Mouse (Mus musculus) midbrain, embryonic 11.5 days (tissue): ENCODE data around the gene Hba-x. TPM values are rescaled to one million over a fixed set of nuclear protein-coding genes. Genes with fewer than 3 reads are reported as not detected.
A peak's percentile ranks its signal among the peaks of the same experiment; 100 is the strongest.

Experiments used
- ATAC-seq: fragments of 200-750 bp; cut with Nextera tagmentation; 2 replicates; pipeline ENCODE4 v1.8.0; 2017; ENCODE audit warnings: moderate TSS enrichment, moderate library complexity; ENCODE audit not compliant: low FRiP score
- DNase-seq: peaks from one replicate; pipeline ENCODE4 v3.0.0; 2015; ENCODE audit warnings: low spot score; ENCODE audit errors: missing footprints
- H3K27ac ChIP-seq: fragments of 300-500 bp; sonication (generic); 2 replicates; pipeline ENCODE4 v1.5.1; 2014; ENCODE audit warnings: low read depth, low read length
- H3K27me3 ChIP-seq: fragments of 300-500 bp; sonication (generic); 2 replicates; pipeline ENCODE4 v1.6.1; 2014; ENCODE audit warnings: mild to moderate bottlenecking, low read length, moderate library complexity, mixed read lengths; ENCODE audit not compliant: control insufficient read depth, insufficient read depth
- H3K36me3 ChIP-seq: fragments of 300-500 bp; sonication (generic); 2 replicates; pipeline ENCODE4 v1.6.1; 2014; ENCODE audit warnings: mild to moderate bottlenecking, low read length, moderate library complexity, mixed read lengths; ENCODE audit not compliant: control insufficient read depth, insufficient read depth
- H3K4me1 ChIP-seq: fragments of 300-500 bp; sonication (generic); 2 replicates; pipeline ENCODE4 v1.6.1; 2014; ENCODE audit warnings: low read length; ENCODE audit not compliant: control insufficient read depth, insufficient read depth
- H3K4me2 ChIP-seq: fragments of 300-500 bp; sonication (generic); 2 replicates; pipeline ENCODE4 v1.6.1; 2014; ENCODE audit warnings: mild to moderate bottlenecking, moderate library complexity
- H3K4me3 ChIP-seq: fragments of 300-500 bp; sonication (generic); 2 replicates; pipeline ENCODE4 v1.5.1; 2014; ENCODE audit warnings: low read depth, low read length
- H3K9ac ChIP-seq: fragments of 300-500 bp; sonication (generic); 2 replicates; pipeline ENCODE4 v1.6.1; 2014; ENCODE audit warnings: low read length
- H3K9me3 ChIP-seq: fragments of 300-500 bp; sonication (generic); 2 replicates; pipeline ENCODE4 v1.6.1; 2016; ENCODE audit warnings: low read length; ENCODE audit not compliant: control insufficient read depth
- WGBS: fragments of 180-500 bp; shearing (Covaris S2); extraction: QIAGEN DNeasy Blood & Tissue Kit; methylation state at CpG from one replicate; pipeline ENCODE4 v1.1.7; 2014; 5-methylcytosine and 5-hydroxymethylcytosine counted together
- polyA plus RNA-seq: library from polyadenylated mRNA; unstranded; fragments of >200 nt; fragmentation: Nextera tagmentation; extraction: Ambion mirVana; gene quantifications from 2 replicates; pipeline ENCODE4 v1.2.1, GENCODE M21; 2014

Gene Hba-x
- polyA plus RNA-seq, result 3,185 and 3,229 TPM in 2 replicates

DNA sequence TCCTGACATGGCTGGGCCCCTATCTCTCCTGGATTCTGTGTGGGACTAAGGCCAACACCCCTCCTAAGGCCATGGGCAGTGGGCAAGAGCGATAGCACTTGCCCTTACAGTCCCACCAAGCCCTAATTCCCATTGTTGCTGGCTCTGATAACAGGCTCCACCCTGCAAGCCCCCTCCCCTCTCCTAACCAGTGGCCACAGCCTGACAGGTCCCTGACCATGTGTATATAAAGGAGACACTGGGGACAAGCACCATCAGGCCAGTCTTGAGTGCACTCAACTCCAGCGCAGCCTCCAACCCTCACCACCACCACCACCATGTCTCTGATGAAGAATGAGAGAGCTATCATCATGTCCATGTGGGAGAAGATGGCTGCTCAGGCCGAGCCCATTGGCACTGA is at the start of gene Hba-x:
Gene Hba-x, plus strand, starts transcription at position 54 of the 400 bp plus-strand sequence.
- Histone ChIP-seq H3K9ac (no peak within 1 kb of the TSS), H3K4me1 (no peaks in the 10 kb centered on the region), H3K36me3 (no peaks in the 10 kb centered on the region), H3K9me3 (no peaks in the 10 kb centered on the region), H3K4me2 (no peak within 1 kb of the TSS), H3K4me3 (no peak within 1 kb of the TSS), H3K27me3 (no peaks in the 10 kb centered on the region), H3K27ac (no peak within 1 kb of the TSS)
- WGBS, result 74% methylated on average over 3 of the region's 3 CpGs
- DNase-seq, result no peak
- no peak for ATAC-seq

DNA sequence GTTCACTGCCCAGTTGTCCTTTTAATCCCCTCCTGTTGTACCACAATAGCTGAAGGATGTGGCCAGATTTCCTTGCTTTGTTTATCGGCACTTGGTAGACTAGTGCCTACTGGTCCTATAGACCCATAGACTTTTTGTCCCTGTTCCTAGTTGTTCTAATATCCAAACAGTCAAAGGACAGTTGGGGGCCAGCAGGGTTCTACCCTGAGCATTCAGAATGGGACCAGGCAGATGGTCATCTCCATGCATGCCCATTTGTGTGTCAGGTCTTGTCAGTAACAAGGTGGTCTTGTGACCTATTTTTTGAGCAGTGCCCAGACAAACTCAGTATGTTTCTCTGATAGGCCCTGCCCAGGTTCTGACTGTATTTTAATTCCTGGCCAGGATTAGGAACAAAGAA is 49.2 kb upstream of the Hba-x start:
- ATAC-seq (no peak), DNase-seq (no peak)
- H3K27ac ChIP-seq, result no peak overlapping the region
- H3K27me3 ChIP-seq, result peaks cover 15% of the 10 kb centered on the region
- peak overlapping the region; percentile 83 for H3K9ac ChIP-seq
- no peaks in the 10 kb centered on the region for H3K9me3 ChIP-seq
- H3K4me3 ChIP-seq, result peak overlapping the region; percentile 71
- peaks cover 18% of the 10 kb centered on the region for H3K4me1 ChIP-seq
- peak overlapping the region; percentile 81 for H3K4me2 ChIP-seq
- 21% methylated on average over 1 of the region's 1 CpGs for WGBS
- 0 out of 2 replicates have a peak, but pooled peaks cover 5% of the 10 kb centered on the region for H3K36me3 ChIP-seq

DNA sequence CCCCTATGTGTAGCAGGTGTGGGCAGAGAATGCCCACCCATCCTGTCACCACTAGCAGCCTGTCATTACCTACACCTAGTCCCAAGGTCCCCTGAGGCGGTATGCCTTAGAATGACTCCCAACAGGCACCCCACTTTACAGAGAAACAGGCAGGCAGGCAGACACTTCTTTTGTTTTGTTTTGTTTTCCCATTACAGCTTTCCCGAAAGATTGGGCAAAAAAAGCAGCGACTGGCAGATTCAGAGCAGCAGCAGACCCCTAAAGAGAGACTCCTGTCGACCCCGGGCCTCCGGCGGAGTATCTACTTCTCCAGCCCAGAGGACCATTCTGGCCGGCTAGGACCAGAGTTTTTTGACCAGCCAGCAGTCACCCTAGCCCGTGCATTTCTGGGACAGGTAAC is 48.6 kb upstream of the Hba-x start:
- Histone ChIP-seq H3K4me3 (no peak overlapping the region), H3K27me3 (peaks cover 11% of the 10 kb centered on the region), H3K4me2 (no peak overlapping the region), H3K27ac (no peak overlapping the region), H3K36me3 (peaks cover 5% of the 10 kb centered on the region; the same call in 1 of the 2 replicates), H3K9ac (peak overlapping the region; percentile 83; the same call in 1 of the 2 replicates), H3K4me1 (peaks cover 13% of the 10 kb centered on the region), H3K9me3 (no peaks in the 10 kb centered on the region)
- ATAC-seq, result no peak
- 92% methylated on average over 9 of the region's 9 CpGs for WGBS
- DNase-seq, result no peak

DNA sequence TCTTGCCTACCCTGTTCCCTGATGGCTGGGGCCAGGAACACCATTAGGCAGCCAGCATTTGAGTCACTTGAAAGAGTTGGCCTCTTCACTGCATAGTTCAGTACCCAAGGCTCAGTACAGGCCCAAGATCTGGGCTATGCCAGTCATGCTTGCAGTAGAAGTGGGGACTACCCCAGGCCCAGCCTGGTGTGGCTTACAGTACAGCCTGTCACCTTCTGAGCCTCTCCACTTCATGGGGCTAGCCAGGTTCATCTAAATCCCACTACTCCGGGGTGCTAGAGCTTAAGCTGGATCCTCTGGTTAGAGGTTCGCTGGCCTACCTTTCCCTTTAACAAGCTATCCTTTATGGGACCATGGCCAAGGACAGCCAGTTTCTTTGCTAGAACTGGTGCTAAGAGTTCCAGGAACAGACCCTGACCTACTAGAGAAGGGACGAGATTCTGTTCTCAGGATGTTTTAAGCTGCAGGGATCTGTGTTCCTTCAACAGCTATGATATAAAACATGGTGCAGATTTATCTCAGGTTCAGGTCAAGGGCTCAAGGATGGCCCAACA is 47.8 kb upstream of the Hba-x start:
- no peak for ATAC-seq
- Histone ChIP-seq H3K27me3 (peaks cover 3% of the 10 kb centered on the region; the same call in 1 of the 2 replicates), H3K36me3 (peaks cover 6% of the 10 kb centered on the region), H3K4me3 (no peak overlapping the region), H3K27ac (no peak overlapping the region), H3K4me1 (peaks cover 8% of the 10 kb centered on the region), H3K9me3 (no peaks in the 10 kb centered on the region), H3K9ac (no peak overlapping the region), H3K4me2 (no peak overlapping the region)
- 91% methylated on average over 3 of the region's 3 CpGs for WGBS
- peak; percentile 62 for DNase-seq

DNA sequence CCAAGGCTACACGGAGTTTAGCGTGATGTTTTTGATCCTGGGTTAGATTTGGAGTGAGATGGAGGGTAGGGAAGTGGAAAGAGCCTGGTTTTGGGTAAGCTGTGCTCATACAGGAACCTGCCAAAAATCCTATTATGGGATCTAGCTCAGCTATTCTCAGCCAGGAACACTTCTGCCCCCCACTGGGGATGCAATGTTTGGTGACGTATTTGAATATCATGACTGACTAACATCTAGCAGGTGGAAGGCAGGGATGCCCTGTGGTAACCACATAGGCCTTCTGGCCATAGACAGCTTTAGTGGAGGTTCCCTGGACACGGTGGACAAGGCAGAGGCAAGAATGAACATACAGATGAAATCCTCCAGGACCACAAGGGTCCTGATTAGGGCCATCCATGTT is 46.0 kb upstream of the Hba-x start:
- H3K27me3 ChIP-seq, result no peaks in the 10 kb centered on the region
- DNase-seq (no peak), ATAC-seq (no peak)
- no peak overlapping the region for H3K9ac ChIP-seq
- 83% methylated on average over 4 of the region's 4 CpGs for WGBS
- H3K36me3 ChIP-seq, result peaks cover 8% of the 10 kb centered on the region
- no peak overlapping the region for H3K4me2 ChIP-seq
- no peak overlapping the region for H3K27ac ChIP-seq
- H3K9me3 ChIP-seq, result no peaks in the 10 kb centered on the region
- no peak overlapping the region for H3K4me3 ChIP-seq
- peaks cover 8% of the 10 kb centered on the region for H3K4me1 ChIP-seq

DNA sequence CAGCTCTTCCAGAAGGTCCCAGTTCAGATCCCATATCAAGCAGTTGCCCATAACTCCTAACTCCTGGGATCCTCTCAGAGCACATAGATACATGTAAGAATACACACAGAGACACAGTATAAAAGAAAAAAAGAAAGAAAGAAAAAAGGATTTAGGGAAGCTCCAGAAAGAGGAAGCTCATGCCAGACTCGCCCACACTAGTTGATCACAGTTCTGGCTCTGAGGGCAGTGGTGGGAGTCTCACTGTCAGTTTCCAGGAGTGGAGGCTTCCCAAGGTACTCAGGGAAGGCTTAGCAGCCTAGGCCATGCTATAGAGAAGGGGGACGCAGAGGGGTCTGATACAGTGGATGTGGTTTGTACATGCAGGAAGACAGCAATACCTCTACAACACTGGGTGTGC is 45.1 kb upstream of the Hba-x start:
- Histone ChIP-seq H3K36me3 (peaks cover 8% of the 10 kb centered on the region), H3K9me3 (no peaks in the 10 kb centered on the region), H3K9ac (no peak overlapping the region), H3K27ac (no peak overlapping the region), H3K4me2 (no peak overlapping the region), H3K4me3 (no peak overlapping the region), H3K4me1 (peaks cover 8% of the 10 kb centered on the region), H3K27me3 (no peaks in the 10 kb centered on the region)
- 89% methylated on average over 2 of the region's 2 CpGs for WGBS
- no peak for ATAC-seq
- no peak for DNase-seq

DNA sequence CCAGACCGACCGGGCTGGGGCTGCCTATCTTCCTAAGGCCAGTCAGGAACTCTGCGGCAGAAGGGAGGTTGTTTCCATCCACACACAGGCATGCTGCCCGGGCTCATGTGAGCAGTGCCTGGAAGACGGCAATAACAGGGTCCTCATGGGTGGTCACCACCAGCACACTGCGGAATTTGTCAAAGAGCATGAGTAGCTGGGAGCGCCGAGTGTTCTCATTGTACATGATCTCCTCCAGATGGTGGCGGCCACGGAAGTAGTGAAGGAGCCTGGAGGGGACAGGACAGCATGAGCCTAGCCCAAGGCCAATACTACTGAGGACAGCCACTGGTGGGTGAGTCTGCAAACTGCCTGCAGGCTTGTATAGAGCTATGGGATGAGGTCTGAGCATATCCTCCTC is 43.4 kb upstream of the Hba-x start:
- Histone ChIP-seq H3K36me3 (peaks cover 8% of the 10 kb centered on the region), H3K9ac (no peak overlapping the region)

DNA sequence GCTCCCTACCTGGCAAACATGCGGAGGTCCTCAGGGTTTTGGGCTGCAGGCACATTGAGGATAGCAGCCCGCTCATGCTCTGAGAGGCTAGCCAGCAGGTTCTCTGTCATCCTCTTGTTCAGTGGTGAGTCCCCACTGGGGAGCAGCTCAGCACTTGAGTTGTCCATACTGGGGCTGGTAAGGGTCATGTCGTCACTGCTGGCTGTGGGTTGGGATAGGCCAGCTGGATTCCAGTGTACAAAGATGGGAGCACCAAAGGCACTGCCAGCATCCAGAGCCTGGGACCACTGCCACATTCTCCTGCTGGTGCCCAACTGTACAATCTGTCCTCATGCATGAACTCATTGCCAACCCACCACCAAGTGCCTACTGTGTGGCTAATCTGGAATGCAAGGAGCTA is 42.3 kb upstream of the Hba-x start:
- DNase-seq (peak; percentile 64), ATAC-seq (no peak)
- Histone ChIP-seq H3K4me1 (no peaks in the 10 kb centered on the region), H3K9ac (no peak overlapping the region), H3K4me3 (no peak overlapping the region), H3K27ac (no peak overlapping the region), H3K4me2 (no peak overlapping the region), H3K27me3 (no peaks in the 10 kb centered on the region), H3K9me3 (no peaks in the 10 kb centered on the region), H3K36me3 (peaks cover 8% of the 10 kb centered on the region)
- 94% methylated on average over 3 of the region's 3 CpGs for WGBS

More for the DNA sequence above, 43.4 kb upstream of the Hba-x start:
- Histone ChIP-seq H3K4me3 (no peak overlapping the region), H3K4me2 (no peak overlapping the region), H3K4me1 (no peaks in the 10 kb centered on the region), H3K27ac (no peak overlapping the region), H3K27me3 (no peaks in the 10 kb centered on the region), H3K9me3 (no peaks in the 10 kb centered on the region)
- DNase-seq, result no peak
- 87% methylated on average over 10 of the region's 10 CpGs for WGBS
- peak; percentile 41; the same call in 1 of the 2 replicates for ATAC-seq

DNA sequence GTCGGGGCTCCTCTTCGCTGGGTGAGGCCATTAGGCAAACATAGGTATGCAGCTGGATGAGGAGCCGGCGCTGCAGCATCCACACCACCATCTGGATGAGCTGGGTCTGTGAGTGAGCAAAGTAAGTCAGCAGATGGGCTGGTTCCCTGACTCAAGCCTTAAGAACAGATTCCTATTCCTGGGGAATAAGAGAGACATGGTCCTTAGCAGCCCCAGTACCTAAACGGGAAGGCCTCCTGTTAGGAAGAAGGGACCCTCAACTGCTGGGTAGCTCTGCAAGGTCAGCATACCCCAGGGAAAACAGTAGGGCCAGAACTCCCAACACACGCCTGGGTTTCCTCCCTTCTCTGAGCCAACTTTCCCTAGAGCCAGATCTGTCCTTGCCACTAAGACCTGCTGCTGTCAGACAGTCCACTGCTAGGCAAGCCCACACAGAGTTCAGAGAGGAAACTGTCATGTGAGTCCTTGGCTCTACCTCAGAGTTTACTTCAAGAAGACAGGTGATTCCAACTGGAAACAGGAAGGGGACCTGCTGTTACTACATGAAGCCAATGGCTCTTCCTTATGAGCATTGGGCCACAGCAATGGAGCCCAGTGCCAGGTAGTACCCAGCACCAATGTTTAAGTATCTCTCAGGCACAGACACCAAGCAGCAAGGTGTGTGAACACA is 41.2 kb upstream of the Hba-x start:
- Histone ChIP-seq H3K4me2 (no peak overlapping the region), H3K27ac (no peak overlapping the region), H3K4me1 (no peaks in the 10 kb centered on the region), H3K4me3 (no peak overlapping the region), H3K27me3 (no peaks in the 10 kb centered on the region), H3K36me3 (peaks cover 5% of the 10 kb centered on the region), H3K9ac (no peak overlapping the region), H3K9me3 (no peaks in the 10 kb centered on the region)
- DNase-seq (peak; percentile 54), ATAC-seq (no peak)
- 92% methylated on average over 6 of the region's 6 CpGs for WGBS
